Mouse (Mus musculus) limb, embryonic 15.5 days (tissue): ENCODE measurements around the gene Nr5a1. TPM values are rescaled to one million over a fixed set of nuclear protein-coding genes. Genes with fewer than 3 reads are reported as not detected.

Source experiments
- ATAC-seq: fragments of 200-750 bp; cut with Nextera tagmentation; 2 replicates; pipeline ENCODE4 v1.8.0; 2017; ENCODE audit warnings: low read depth, moderate TSS enrichment; ENCODE audit not compliant: insufficient number of reproducible peaks, low FRiP score, low TSS enrichment
- H3K27ac ChIP-seq: fragments of 300-500 bp; sonication (generic); 2 replicates; pipeline ENCODE4 v1.5.1; 2015; ENCODE audit warnings: moderate library complexity, mild to moderate bottlenecking, inconsistent platforms
- H3K27me3 ChIP-seq: fragments of 300-500 bp; sonication (generic); 2 replicates; pipeline ENCODE4 v1.6.1; 2015; ENCODE audit warnings: inconsistent platforms
- H3K36me3 ChIP-seq: fragments of 300-500 bp; sonication (generic); 2 replicates; pipeline ENCODE4 v1.6.1; 2015; ENCODE audit warnings: inconsistent platforms
- H3K4me1 ChIP-seq: fragments of 300-500 bp; sonication (generic); 2 replicates; pipeline ENCODE4 v1.6.1; 2015; ENCODE audit warnings: inconsistent platforms
- H3K4me2 ChIP-seq: fragments of 300-500 bp; sonication (generic); 2 replicates; pipeline ENCODE4 v1.6.1; 2015; ENCODE audit warnings: mild to moderate bottlenecking, inconsistent platforms
- H3K4me3 ChIP-seq: fragments of 300-500 bp; sonication (generic); 2 replicates; pipeline ENCODE4 v1.5.1; 2015; ENCODE audit warnings: mild to moderate bottlenecking, inconsistent platforms
- H3K9ac ChIP-seq: fragments of 300-500 bp; sonication (generic); 2 replicates; pipeline ENCODE4 v1.6.1; 2015; ENCODE audit warnings: inconsistent platforms
- H3K9me3 ChIP-seq: fragments of 300-500 bp; sonication (generic); 2 replicates; pipeline ENCODE4 v1.6.1; 2016; ENCODE audit warnings: inconsistent platforms
- WGBS: fragments of 180-500 bp; shearing (Covaris S2); methylation state at CpG from one replicate; pipeline ENCODE4 v1.1.7; 2015; 5-methylcytosine and 5-hydroxymethylcytosine counted together
- polyA plus RNA-seq: library from polyadenylated mRNA; unstranded; fragments of >200 nt; fragmentation: Nextera tagmentation; extraction: Ambion mirVana; gene quantifications from 2 replicates; pipeline ENCODE4 v1.2.1, GENCODE M21; 2015

Nr5a1 gene
- 0.05 and 0.14 TPM in 2 replicates for polyA plus RNA-seq

DNA sequence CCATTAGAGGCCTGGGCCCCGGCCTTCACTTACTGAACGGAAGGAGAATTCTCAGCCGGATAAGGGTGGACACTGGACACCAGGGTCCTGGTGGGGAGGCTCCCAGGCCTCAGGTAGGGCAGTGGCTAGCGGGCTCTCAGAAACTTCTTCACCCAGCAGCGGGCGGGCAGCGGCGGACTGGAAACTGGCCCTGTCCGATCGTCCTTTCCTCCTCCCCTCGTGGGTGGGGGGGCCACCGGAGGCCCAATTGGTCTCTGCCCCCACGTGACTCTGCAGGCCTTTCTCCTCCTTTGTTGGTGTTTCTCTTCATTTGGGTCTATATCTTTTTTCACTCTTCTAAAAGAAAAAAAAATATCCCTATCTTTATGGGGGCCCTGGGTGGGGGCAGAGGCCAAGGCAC is at the start of gene Nr5a1:
Gene Nr5a1, minus strand, starts transcription at position 219 of the 400 bp plus-strand sequence.
- Histone ChIP-seq H3K27ac (no peak within 1 kb of the TSS), H3K9ac (no peak within 1 kb of the TSS), H3K4me3 (no peak within 1 kb of the TSS), H3K36me3 (no peaks in the 10 kb centered on the region), H3K9me3 (no peaks in the 10 kb centered on the region), H3K4me1 (peaks cover 30% of the 10 kb centered on the region), H3K4me2 (no peak within 1 kb of the TSS), H3K27me3 (peaks cover 54% of the 10 kb centered on the region)
- no peak for ATAC-seq
- WGBS = 90% methylated on average over 13 of the region's 13 CpGs

GRCm38 (mm10) chr2:38739847-38740246 is 25.5 kb upstream of the Nr5a1 start:
- Histone ChIP-seq H3K4me1 (peaks cover 2% of the 10 kb centered on the region; the same call in 1 of the 2 replicates), H3K4me3 (no peak overlapping the region), H3K9me3 (no peaks in the 10 kb centered on the region), H3K9ac (no peak overlapping the region), H3K27me3 (no peaks in the 10 kb centered on the region), H3K27ac (no peak overlapping the region), H3K4me2 (no peak overlapping the region), H3K36me3 (no peaks in the 10 kb centered on the region)
- WGBS = 77% methylated on average over 3 of the region's 3 CpGs
- no peak for ATAC-seq

- no peaks in the 10 kb centered on the region for H3K27me3 ChIP-seq
- H3K9me3 ChIP-seq = no peaks in the 10 kb centered on the region
- H3K36me3 ChIP-seq = no peaks in the 10 kb centered on the region
- H3K4me2 ChIP-seq = no peak overlapping the region
- 19% methylated on average over 7 of the region's 7 CpGs for WGBS
- H3K4me1 ChIP-seq = peaks cover 2% of the 10 kb centered on the region; the same call in 1 of the 2 replicates
- no peak overlapping the region for H3K9ac ChIP-seq
- no peak overlapping the region for H3K4me3 ChIP-seq
- 0 out of 2 replicates have a peak, but pooled peaks have one; percentile 44 for ATAC-seq
- no peak overlapping the region for H3K27ac ChIP-seq
These were observed 25.1 kb upstream of the Nr5a1 start for GRCm38 (mm10) chr2:38739410-38739809.

DNA sequence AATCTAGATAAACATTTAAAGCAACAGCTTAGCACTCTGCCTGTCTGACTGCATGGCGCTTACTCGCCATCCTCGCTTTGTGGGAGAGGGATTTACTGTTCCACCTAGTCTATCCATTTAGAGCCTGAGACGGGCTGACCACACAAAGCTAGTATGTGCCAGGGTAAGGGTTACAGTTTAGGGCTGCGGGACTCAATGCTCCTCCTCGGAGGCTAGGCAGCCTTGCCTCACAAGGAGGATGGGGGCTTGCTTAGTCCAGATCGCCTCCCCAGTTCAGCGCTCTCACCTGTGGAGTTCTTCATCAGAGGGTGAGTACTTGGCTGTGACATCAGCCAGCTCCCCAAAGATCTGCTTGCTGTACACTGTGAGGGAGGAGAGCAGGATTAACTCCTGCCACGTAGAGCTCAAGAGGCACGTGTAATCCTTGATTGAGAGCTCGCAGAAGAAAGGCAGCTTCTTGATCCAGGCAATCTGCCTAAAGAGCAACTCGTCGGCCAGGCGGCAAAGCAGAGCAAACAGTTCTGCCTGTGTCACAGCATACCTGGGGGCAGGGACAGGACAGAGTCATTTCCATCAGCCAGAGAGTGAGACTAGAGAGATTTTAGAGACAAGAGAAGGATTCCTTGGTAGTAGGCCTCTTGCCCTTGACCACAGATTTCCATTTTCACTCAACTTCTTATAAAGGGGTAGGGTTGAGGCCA is 24.4 kb upstream of the Nr5a1 start:
- no peak for ATAC-seq
- H3K27ac ChIP-seq = no peak overlapping the region
- H3K27me3 ChIP-seq = no peaks in the 10 kb centered on the region
- H3K9me3 ChIP-seq = no peaks in the 10 kb centered on the region
- no peak overlapping the region for H3K4me2 ChIP-seq
- peaks cover 2% of the 10 kb centered on the region; the same call in 1 of the 2 replicates for H3K4me1 ChIP-seq
- 86% methylated on average over 14 of the region's 14 CpGs for WGBS
- no peak overlapping the region for H3K9ac ChIP-seq
- no peak overlapping the region for H3K4me3 ChIP-seq
- H3K36me3 ChIP-seq = no peaks in the 10 kb centered on the region

- Histone ChIP-seq H3K27ac (no peak overlapping the region), H3K9me3 (no peaks in the 10 kb centered on the region), H3K9ac (no peak overlapping the region), H3K4me3 (no peak overlapping the region), H3K27me3 (no peaks in the 10 kb centered on the region), H3K36me3 (no peaks in the 10 kb centered on the region), H3K4me1 (peaks cover 2% of the 10 kb centered on the region; the same call in 1 of the 2 replicates), H3K4me2 (no peak overlapping the region)
- ATAC-seq = no peak
These were observed 21.4 kb upstream of the Nr5a1 start for GRCm38 (mm10) chr2:38735740-38736139.

GRCm38 (mm10) chr2:38734721-38735120 is 20.4 kb upstream of the Nr5a1 start:
- H3K9ac ChIP-seq = no peak overlapping the region
- H3K9me3 ChIP-seq = no peaks in the 10 kb centered on the region
- no peaks in the 10 kb centered on the region for H3K27me3 ChIP-seq
- H3K4me2 ChIP-seq = no peak overlapping the region
- 58% methylated on average over 5 of the region's 5 CpGs for WGBS
- ATAC-seq = no peak
- H3K4me3 ChIP-seq = no peak overlapping the region
- no peak overlapping the region for H3K27ac ChIP-seq
- H3K4me1 ChIP-seq = peaks cover 2% of the 10 kb centered on the region; the same call in 1 of the 2 replicates
- H3K36me3 ChIP-seq = no peaks in the 10 kb centered on the region

DNA sequence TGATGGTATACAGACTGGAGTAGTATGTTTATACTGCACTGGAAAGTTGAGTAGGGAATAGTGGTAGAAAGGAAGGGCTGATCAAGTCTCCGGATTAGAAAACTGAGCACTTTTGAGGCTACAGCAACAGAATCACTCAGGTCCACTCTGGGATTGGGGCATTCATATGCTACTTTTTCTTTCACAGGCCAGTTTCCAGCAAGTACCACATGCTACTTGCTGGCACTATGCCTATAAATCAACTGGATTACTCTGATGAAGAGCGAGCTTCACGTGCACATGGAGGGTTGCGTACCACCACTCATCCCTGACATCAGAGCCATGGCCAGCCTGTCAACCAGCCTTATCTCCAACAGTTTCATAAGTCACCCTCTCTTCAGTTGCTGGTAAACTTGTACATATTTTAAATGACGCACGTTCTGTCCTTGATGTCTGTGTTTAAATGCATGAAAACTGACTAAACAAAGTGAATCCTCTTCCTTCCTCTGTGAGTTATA is 16.0 kb upstream of the Nr5a1 start:
- no peak overlapping the region for H3K9ac ChIP-seq
- WGBS = 89% methylated on average over 6 of the region's 6 CpGs
- no peak overlapping the region for H3K27ac ChIP-seq
- H3K4me1 ChIP-seq = no peaks in the 10 kb centered on the region
- H3K4me2 ChIP-seq = no peak overlapping the region
- no peaks in the 10 kb centered on the region for H3K36me3 ChIP-seq
- no peaks in the 10 kb centered on the region for H3K27me3 ChIP-seq
- H3K9me3 ChIP-seq = no peaks in the 10 kb centered on the region
- no peak overlapping the region for H3K4me3 ChIP-seq
- ATAC-seq = no peak

DNA sequence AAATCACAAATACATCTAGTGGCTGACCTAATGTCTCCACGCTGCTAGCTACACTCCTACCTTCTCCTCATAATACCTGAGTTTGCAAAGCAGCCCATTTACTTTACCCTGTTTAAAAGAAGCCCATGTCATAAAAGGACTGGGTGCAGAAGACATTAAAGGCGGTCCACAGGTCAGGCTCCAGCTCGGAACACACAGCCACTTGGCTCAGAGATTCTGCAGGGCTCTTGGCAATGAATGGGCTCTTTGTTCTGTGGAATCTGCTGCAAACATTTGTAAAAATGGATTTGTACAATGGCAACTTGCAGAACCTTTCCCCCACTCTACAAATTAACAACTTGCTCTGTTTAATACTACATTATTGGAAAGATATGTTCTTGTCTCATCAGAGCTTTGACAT is 11.1 kb upstream of the Nr5a1 start:
- H3K4me3 ChIP-seq = no peak overlapping the region
- H3K4me1 ChIP-seq = peaks cover 4% of the 10 kb centered on the region; the same call in 1 of the 2 replicates
- H3K9ac ChIP-seq = no peak overlapping the region
- no peaks in the 10 kb centered on the region for H3K9me3 ChIP-seq
- no peaks in the 10 kb centered on the region for H3K36me3 ChIP-seq
- 55% methylated on average over 3 of the region's 3 CpGs for WGBS
- no peak overlapping the region for H3K27ac ChIP-seq
- no peaks in the 10 kb centered on the region for H3K27me3 ChIP-seq
- H3K4me2 ChIP-seq = no peak overlapping the region
- no peak for ATAC-seq

DNA sequence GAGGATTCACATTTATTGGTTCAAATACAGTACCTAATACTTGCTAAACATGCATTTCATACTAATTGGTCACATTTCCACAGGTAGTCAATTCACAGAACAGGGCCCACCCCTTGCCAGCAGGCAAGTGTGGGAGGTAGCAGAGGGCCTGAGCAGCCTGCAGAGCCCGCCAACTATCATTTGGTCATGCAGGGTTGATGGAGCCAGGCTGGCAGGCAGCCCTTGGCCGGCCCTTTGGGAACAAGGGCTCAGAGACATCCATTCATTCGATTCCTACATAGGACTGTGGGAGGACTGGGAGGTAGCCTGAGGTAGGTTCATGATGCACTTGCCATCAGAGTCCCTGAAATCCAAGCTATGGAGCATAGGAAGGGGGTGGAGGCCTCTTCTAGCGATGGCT is 9.0 kb upstream of the Nr5a1 start:
- no peaks in the 10 kb centered on the region for H3K36me3 ChIP-seq
- H3K9ac ChIP-seq = no peak overlapping the region
- no peaks in the 10 kb centered on the region for H3K27me3 ChIP-seq
- 84% methylated on average over 4 of the region's 4 CpGs for WGBS
- H3K4me1 ChIP-seq = peaks cover 11% of the 10 kb centered on the region; the same call in 1 of the 2 replicates
- no peak overlapping the region for H3K4me2 ChIP-seq
- no peak overlapping the region for H3K4me3 ChIP-seq
- H3K9me3 ChIP-seq = no peaks in the 10 kb centered on the region
- H3K27ac ChIP-seq = no peak overlapping the region
- ATAC-seq = no peak

DNA sequence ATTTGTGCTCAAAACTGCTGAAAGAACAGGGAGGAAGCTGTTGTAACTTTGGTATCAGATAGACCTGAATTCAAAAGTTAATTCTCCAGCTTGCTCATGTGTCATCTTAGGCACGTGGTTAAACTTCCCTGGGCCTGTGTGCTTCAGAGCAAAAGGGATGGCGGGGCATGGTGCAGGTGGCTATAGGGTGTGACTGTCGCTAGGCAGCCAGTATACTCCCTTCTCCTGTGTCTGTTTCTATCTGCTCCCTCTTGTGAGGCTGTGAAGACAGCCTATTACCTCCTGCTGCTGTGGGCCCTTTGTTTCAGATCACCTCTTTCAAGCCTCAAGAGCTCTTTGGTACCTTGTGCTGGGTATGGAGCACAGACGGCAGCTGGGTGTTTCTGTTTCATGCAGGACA is 7.7 kb upstream of the Nr5a1 start:
- Histone ChIP-seq H3K36me3 (no peaks in the 10 kb centered on the region), H3K27ac (no peak overlapping the region), H3K9ac (no peak overlapping the region), H3K4me3 (no peak overlapping the region), H3K9me3 (no peaks in the 10 kb centered on the region), H3K4me1 (peaks cover 11% of the 10 kb centered on the region; the same call in 1 of the 2 replicates), H3K27me3 (no peaks in the 10 kb centered on the region), H3K4me2 (no peak overlapping the region)
- 56% methylated on average over 4 of the region's 4 CpGs for whole genome bisulfite sequencing
- no peak for ATAC-seq

- Histone ChIP-seq H3K9ac (no peak overlapping the region), H3K4me3 (no peak overlapping the region), H3K9me3 (no peaks in the 10 kb centered on the region), H3K27ac (no peak overlapping the region), H3K36me3 (no peaks in the 10 kb centered on the region), H3K4me1 (peaks cover 11% of the 10 kb centered on the region; the same call in 1 of the 2 replicates), H3K4me2 (no peak overlapping the region), H3K27me3 (no peaks in the 10 kb centered on the region)
- no peak for ATAC-seq
- WGBS = 81% methylated on average over 2 of the region's 2 CpGs
These were observed 6.3 kb upstream of the Nr5a1 start for GRCm38 (mm10) chr2:38720661-38721060.

DNA sequence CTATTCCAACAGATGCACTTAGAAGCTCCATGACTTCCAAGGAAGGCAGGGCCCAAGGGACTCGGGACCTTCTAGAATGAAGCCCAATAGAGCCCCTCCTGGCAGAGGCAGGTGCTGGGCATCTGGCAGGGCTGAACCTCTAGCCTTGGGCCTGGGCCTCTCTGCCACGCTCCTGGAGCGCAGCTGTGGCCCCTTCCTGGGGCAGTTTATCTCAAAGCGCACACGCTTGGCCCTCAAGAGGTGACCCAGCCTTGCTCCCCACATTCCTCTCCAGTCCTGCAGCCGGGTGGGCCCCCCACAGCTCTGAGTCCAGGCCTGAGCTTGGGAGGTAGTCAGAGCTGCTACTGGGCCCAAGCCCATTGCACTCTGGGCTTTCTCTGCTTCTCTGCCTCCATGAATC is 5.0 kb upstream of the Nr5a1 start:
- 69% methylated on average over 6 of the region's 6 CpGs for WGBS
- no peak for ATAC-seq
- no peaks in the 10 kb centered on the region for H3K9me3 ChIP-seq
- no peak overlapping the region for H3K9ac ChIP-seq
- H3K27ac ChIP-seq = no peak overlapping the region
- peaks cover 5% of the 10 kb centered on the region for H3K27me3 ChIP-seq
- H3K4me2 ChIP-seq = no peak overlapping the region
- no peaks in the 10 kb centered on the region for H3K36me3 ChIP-seq
- H3K4me3 ChIP-seq = no peak overlapping the region
- peaks cover 11% of the 10 kb centered on the region; the same call in 1 of the 2 replicates for H3K4me1 ChIP-seq
